Mouse (Mus musculus) liver, adult 2 months (tissue): ENCODE data around the gene Tpo.

Source experiments
- CTCF ChIP-seq: fragments of 200-500 bp; IDR thresholded peaks from 2 replicates; pipeline ENCODE4 v1.5.1; 2011; ENCODE audit warnings: low read depth, low read length, control low read depth
- POLR2A ChIP-seq: fragments of 200-500 bp; IDR thresholded peaks from 2 replicates; pipeline ENCODE4 v1.6.1; 2011; ENCODE audit warnings: low read length, control low read depth; ENCODE audit not compliant: insufficient read depth; ENCODE audit errors: extremely low read depth

DNA sequence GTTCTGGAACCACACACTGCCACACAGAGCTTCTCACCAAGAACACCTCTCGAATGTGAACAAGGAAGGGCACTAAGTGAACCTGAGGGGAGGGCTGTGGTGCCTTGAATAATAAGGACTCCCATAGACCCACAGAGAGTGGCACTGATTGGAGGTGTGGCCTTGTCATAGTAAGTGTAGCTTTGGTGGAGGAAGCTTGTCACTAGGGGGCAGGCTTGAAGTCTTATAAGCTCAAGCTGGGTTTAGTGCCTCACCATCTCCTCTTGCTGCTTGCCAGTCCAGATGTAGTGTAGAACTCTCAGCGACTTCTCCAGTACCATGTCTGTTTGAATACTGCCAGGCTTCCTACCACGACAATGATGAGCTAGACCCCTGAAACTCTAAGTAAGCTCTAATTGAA lies 9.7 kb upstream of the Tpo start:
- peak; percentile 11; the same call in 1 of the 2 replicates for TF ChIP-seq CTCF
- no peak for TF ChIP-seq POLR2A
